Mouse (Mus musculus) lung, postnatal 0 days (tissue): Measurements from ENCODE around the gene Nelfa. TPM values are rescaled to one million over a fixed set of nuclear protein-coding genes. Genes with fewer than 3 reads are reported as not detected.

Source experiments
- ATAC-seq: fragments of 200-750 bp; cut with Nextera tagmentation; 2 replicates; pipeline ENCODE4 v1.8.0; 2017; ENCODE audit warnings: moderate library complexity
- DNase-seq: peaks from one replicate; pipeline ENCODE4 v3.0.0-alpha.2; 2016; ENCODE audit warnings: low spot score
- H3K27ac ChIP-seq: fragments of 300-500 bp; sonication (generic); 2 replicates; pipeline ENCODE4 v1.5.1; 2014; ENCODE audit warnings: antibody characterized with exemption, mild to moderate bottlenecking, low read length, mixed read lengths
- H3K27me3 ChIP-seq: fragments of 300-500 bp; sonication (generic); replicated peaks from 2 replicates; pipeline ENCODE4 v1.6.1; 2014; ENCODE audit warnings: low read length, mixed read lengths; ENCODE audit not compliant: insufficient read depth
- H3K36me3 ChIP-seq: fragments of 300-500 bp; sonication (generic); 2 replicates; pipeline ENCODE4 v1.6.1; 2014; ENCODE audit warnings: low read length, mixed read lengths; ENCODE audit not compliant: insufficient read depth
- H3K4me1 ChIP-seq: fragments of 300-500 bp; sonication (generic); 2 replicates; pipeline ENCODE4 v1.6.1; 2014; ENCODE audit warnings: antibody characterized with exemption, low read depth, low read length, mixed read lengths; ENCODE audit not compliant: insufficient read depth
- H3K4me2 ChIP-seq: fragments of 300-500 bp; sonication (generic); replicated peaks from 2 replicates; pipeline ENCODE4 v1.6.1; 2014; ENCODE audit warnings: low read depth, mild to moderate bottlenecking, low read length, moderate library complexity, mixed read lengths
- H3K4me3 ChIP-seq: fragments of 300-500 bp; sonication (generic); 2 replicates; pipeline ENCODE4 v1.5.1; 2014; ENCODE audit warnings: low read depth, low read length
- H3K9ac ChIP-seq: fragments of 300-500 bp; sonication (generic); replicated peaks from 2 replicates; pipeline ENCODE4 v1.6.1; 2014; ENCODE audit warnings: low read depth, mild to moderate bottlenecking
- H3K9me3 ChIP-seq: fragments of 300-500 bp; sonication (generic); 2 replicates; pipeline ENCODE4 v1.6.1; 2016; ENCODE audit warnings: low read length, mixed read lengths
- CTCF ChIP-seq: IDR thresholded peaks from 2 replicates; pipeline ENCODE4 v1.5.1; 2016; ENCODE audit warnings: antibody characterized with exemption, mild to moderate bottlenecking
- EP300 ChIP-seq: IDR thresholded peaks from 2 replicates; pipeline ENCODE4 v1.6.1; 2016; ENCODE audit warnings: antibody characterized with exemption, mild to moderate bottlenecking, control low read depth
- WGBS: fragments of 180-500 bp; shearing (Covaris S2); extraction: QIAGEN DNeasy Blood & Tissue Kit; methylation state at CpG from one replicate; pipeline ENCODE4 v1.1.7; 2014; 5-methylcytosine and 5-hydroxymethylcytosine counted together
- microRNA-seq: library from miRNA; unstranded; fragments of <30 nt; microRNA quantifications from one replicate; pipeline ENCODE4, GENCODE M21; 2016
- polyA plus RNA-seq: library from polyadenylated mRNA; unstranded; fragments of >200 nt; fragmentation: Nextera tagmentation; extraction: Ambion mirVana; gene quantifications from 2 replicates; pipeline ENCODE4 v1.2.1, GENCODE M21; 2015

Nelfa gene
- polyA plus RNA-seq, 1 experiment from 2014 or later = 22.3 TPM

DNA sequence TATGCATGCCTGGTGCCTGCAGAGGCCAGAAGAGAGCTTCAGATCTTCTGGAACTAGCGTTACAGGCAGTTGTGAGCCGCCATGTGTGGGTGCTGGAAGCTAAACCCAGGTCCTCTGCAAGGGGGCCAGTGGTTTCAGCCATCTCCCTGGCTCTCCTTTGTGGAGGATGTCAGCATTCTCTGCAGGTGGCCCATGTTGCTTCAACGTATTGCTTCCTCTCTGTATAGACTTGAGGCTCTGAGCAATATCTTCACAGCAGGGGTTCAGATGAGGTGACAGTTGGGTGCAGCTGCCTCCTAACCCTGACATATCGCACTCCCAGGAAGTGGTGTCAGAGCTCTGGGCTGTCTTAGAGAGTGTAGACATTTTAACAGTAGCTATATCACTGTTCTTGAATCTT is 84.7 kb downstream of the Nelfa start:
- no peaks in the 10 kb centered on the region for H3K9me3 ChIP-seq
- no peak overlapping the region for H3K27ac ChIP-seq
- WGBS = 88% methylated on average over 4 of the region's 4 CpGs
- TF ChIP-seq CTCF (no peak), EP300 (no peak)
- H3K4me3 ChIP-seq = no peak overlapping the region
- H3K4me1 ChIP-seq = no peaks in the 10 kb centered on the region
- ATAC-seq = no peak
- DNase-seq = no peak
- H3K9ac ChIP-seq = no peak overlapping the region
- H3K36me3 ChIP-seq = peaks cover 13% of the 10 kb centered on the region
- H3K27me3 ChIP-seq = no peaks in the 10 kb centered on the region
- H3K4me2 ChIP-seq = no peak overlapping the region

Small RNA genes lying within 50 kb of the gene (microRNA-seq; reads per million reads assigned to microRNA genes)
- not detected for gene Mir7024

Other genes with a start within 250 kb of the Nelfa start
- 67.9 and 72.5 TPM in 2 replicates for gene Fgfr3, start 214.7 kb downstream of the Nelfa start, polyA plus RNA-seq
- 39.1 and 40.1 TPM in 2 replicates for gene Letm1, start 153.6 kb downstream of the Nelfa start, polyA plus RNA-seq
- 13.5 and 16.7 TPM in 2 replicates for gene Nsd2, start 115.7 kb downstream of the Nelfa start, polyA plus RNA-seq
- 26.9 and 30.8 TPM in 2 replicates for gene Gm1673, start 47.0 kb upstream of the Nelfa start, polyA plus RNA-seq
- 0.20 and 0.29 TPM in 2 replicates for gene Nat8l, start 59.6 kb upstream of the Nelfa start, polyA plus RNA-seq
- 0.63 and 0.99 TPM in 2 replicates for gene Poln, start 233.0 kb upstream of the Nelfa start, polyA plus RNA-seq
- 8.2 and 8.6 TPM in 2 replicates for gene Haus3, start 233.1 kb upstream of the Nelfa start, polyA plus RNA-seq